Mouse (Mus musculus) cortical plate, adult 2 months (tissue): ENCODE measurements around the gene Dab1. TPM values are rescaled to one million over a fixed set of nuclear protein-coding genes. Genes with fewer than 3 reads are reported as not detected.

Experiments used
- H3K27ac ChIP-seq: fragments of 200-500 bp; 2 replicates; pipeline ENCODE4 v1.5.1; 2012; ENCODE audit warnings: low read length, control low read depth, inconsistent platforms; ENCODE audit not compliant: insufficient read depth
- H3K4me1 ChIP-seq: fragments of 200-500 bp; 2 replicates; pipeline ENCODE4 v1.6.1; 2011; ENCODE audit warnings: low read length; ENCODE audit not compliant: control insufficient read depth, insufficient read depth
- H3K4me3 ChIP-seq: fragments of 200-500 bp; 2 replicates; pipeline ENCODE4 v1.5.1; 2011; ENCODE audit warnings: mild to moderate bottlenecking, low read length, control low read depth; ENCODE audit not compliant: insufficient read depth
- CTCF ChIP-seq: fragments of 200-500 bp; IDR thresholded peaks from 2 replicates; pipeline ENCODE4 v1.5.1; 2011; ENCODE audit warnings: mild to moderate bottlenecking, control low read depth, low read length; ENCODE audit not compliant: insufficient read depth; ENCODE audit errors: extremely low read depth
- POLR2A ChIP-seq: fragments of 200-500 bp; IDR thresholded peaks from 2 replicates; pipeline ENCODE4 v1.6.1; 2011; ENCODE audit warnings: mild to moderate bottlenecking, low read length, control low read depth; ENCODE audit not compliant: insufficient read depth; ENCODE audit errors: extremely low read depth
- polyA plus RNA-seq: library from polyadenylated mRNA; depleted of rRNA; stranded (reverse); fragments of >200 nt; gene quantifications from 2 replicates; pipeline ENCODE4 v1.2.3, GENCODE M21; 2012

The Dab1 gene
- polyA plus RNA-seq, 1 experiment: 42.9 TPM

GRCm38 (mm10) chr4:104456173-104456873 is 837.2 kb downstream of the Dab1 start:
- no peak overlapping the region for H3K4me3 ChIP-seq
- TF ChIP-seq CTCF (no peak), POLR2A (no peak)
- H3K4me1 ChIP-seq: peaks cover 21% of the 10 kb centered on the region
- H3K27ac ChIP-seq: no peak overlapping the region

GRCm38 (mm10) chr4:104458726-104459125 is 839.6 kb downstream of the Dab1 start:
- H3K4me1 ChIP-seq: peaks cover 18% of the 10 kb centered on the region
- H3K27ac ChIP-seq: no peak overlapping the region
- TF ChIP-seq POLR2A (no peak), CTCF (no peak)
- no peak overlapping the region for H3K4me3 ChIP-seq

GRCm38 (mm10) chr4:104461106-104462011 is 842.2 kb downstream of the Dab1 start:
- no peak overlapping the region for H3K27ac ChIP-seq
- no peak for TF ChIP-seq CTCF
- no peak for TF ChIP-seq POLR2A
- H3K4me3 ChIP-seq: no peak overlapping the region
- H3K4me1 ChIP-seq: peaks cover 16% of the 10 kb centered on the region

- TF ChIP-seq CTCF: no peak
- no peak for TF ChIP-seq POLR2A
- Histone ChIP-seq H3K4me3 (no peak overlapping the region), H3K4me1 (peaks cover 16% of the 10 kb centered on the region), H3K27ac (no peak overlapping the region)
Measured at GRCm38 (mm10) chr4:104462932-104463780, 844.0 kb downstream of the Dab1 start.

GRCm38 (mm10) chr4:104463781-104464170 is 844.6 kb downstream of the Dab1 start:
- H3K4me3 ChIP-seq: no peak overlapping the region
- peaks cover 14% of the 10 kb centered on the region for H3K4me1 ChIP-seq
- H3K27ac ChIP-seq: no peak overlapping the region
- TF ChIP-seq POLR2A (no peak), CTCF (no peak)

GRCm38 (mm10) chr4:104465594-104465993 is 846.4 kb downstream of the Dab1 start:
- TF ChIP-seq CTCF: no peak
- TF ChIP-seq POLR2A: no peak
- Histone ChIP-seq H3K27ac (no peak overlapping the region), H3K4me1 (peaks cover 9% of the 10 kb centered on the region), H3K4me3 (no peak overlapping the region)

- H3K4me1 ChIP-seq: peaks cover 5% of the 10 kb centered on the region
- no peak overlapping the region for H3K27ac ChIP-seq
- TF ChIP-seq POLR2A (no peak), CTCF (no peak)
- H3K4me3 ChIP-seq: no peak overlapping the region
Measured at GRCm38 (mm10) chr4:104468666-104469065, 849.5 kb downstream of the Dab1 start.

- Histone ChIP-seq H3K4me3 (no peak overlapping the region), H3K4me1 (peaks cover 5% of the 10 kb centered on the region), H3K27ac (no peak overlapping the region)
- TF ChIP-seq CTCF (no peak), POLR2A (no peak)
Measured at GRCm38 (mm10) chr4:104472915-104473314, 853.8 kb downstream of the Dab1 start.

- no peak overlapping the region for H3K27ac ChIP-seq
- H3K4me3 ChIP-seq: no peak overlapping the region
- H3K4me1 ChIP-seq: peaks cover 7% of the 10 kb centered on the region
- TF ChIP-seq POLR2A: no peak
- TF ChIP-seq CTCF: no peak
Measured at GRCm38 (mm10) chr4:104476841-104477240, 857.7 kb downstream of the Dab1 start.
